Mouse (Mus musculus): ENCODE results near the gene Fbp2.

DNA sequence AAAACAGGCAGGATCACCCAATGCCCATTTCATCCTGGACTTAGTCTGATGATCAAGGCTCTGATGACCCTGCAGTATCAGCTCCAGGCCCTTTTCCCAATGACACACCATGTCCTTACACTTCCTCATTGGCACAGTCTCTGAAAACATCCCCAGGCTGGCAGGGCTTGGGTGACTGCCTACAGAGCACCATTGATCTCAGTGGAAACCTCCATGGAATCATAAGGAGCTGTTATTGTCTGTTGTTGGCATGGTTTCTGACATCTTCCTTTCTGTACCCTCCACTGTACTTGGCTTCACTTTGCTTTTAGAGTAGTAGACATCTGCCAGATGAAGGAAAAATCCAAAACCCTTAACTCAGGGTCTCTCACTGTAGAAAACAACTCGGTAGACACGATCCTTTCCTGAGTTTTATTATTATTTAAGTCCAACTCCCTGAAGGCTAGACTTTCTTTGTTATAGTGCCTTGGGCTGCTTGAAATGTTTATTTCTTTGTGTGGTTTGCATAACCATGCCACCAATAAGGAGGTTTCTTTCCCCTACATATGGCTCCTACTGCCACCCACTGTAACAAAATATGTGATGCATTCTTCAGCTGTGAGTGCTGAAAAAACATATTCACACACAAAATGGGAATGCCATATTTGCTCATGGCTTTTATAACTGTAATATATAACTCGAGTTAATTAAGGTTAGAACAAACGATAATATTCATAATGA, 39.9 kb upstream of the Fbp2 start:
- TF ChIP-seq CTCF (IDR thresholded peaks at IDR 0.05; ENCODE audit: borderline replicate concordance, insufficient read depth, low read length) (no peak), POLR2A (IDR thresholded peaks at IDR 0.05; ENCODE audit: low read depth, low read length) (no peak)

Measured in embryonic fibroblast, embryonic 13.5 days (primary cell).